Mouse (Mus musculus) hindbrain, postnatal 0 days (tissue): Measurements from ENCODE around the gene Gm21750. TPM values are rescaled to one million over a fixed set of nuclear protein-coding genes. Genes with fewer than 3 reads are reported as not detected.

Experiments
- ATAC-seq: fragments of 200-750 bp; cut with Nextera tagmentation; 2 replicates; pipeline ENCODE4 v1.8.0; 2017; ENCODE audit warnings: mild to moderate bottlenecking, moderate TSS enrichment, moderate library complexity
- DNase-seq: peaks from one replicate; pipeline ENCODE4 v3.0.0-alpha.2; 2015; ENCODE audit warnings: low spot score
- H3K27ac ChIP-seq: fragments of 300-500 bp; sonication (generic); 2 replicates; pipeline ENCODE4 v1.5.1; 2014; ENCODE audit warnings: mild to moderate bottlenecking
- H3K27me3 ChIP-seq: fragments of 300-500 bp; sonication (generic); 2 replicates; pipeline ENCODE4 v1.6.1; 2014; ENCODE audit warnings: low read length, mixed read lengths; ENCODE audit not compliant: insufficient read depth
- H3K36me3 ChIP-seq: fragments of 300-500 bp; sonication (generic); 2 replicates; pipeline ENCODE4 v1.6.1; 2014; ENCODE audit warnings: low read length, mixed read lengths; ENCODE audit not compliant: insufficient read depth
- H3K4me1 ChIP-seq: fragments of 300-500 bp; sonication (generic); 2 replicates; pipeline ENCODE4 v1.6.1; 2014; ENCODE audit warnings: antibody characterized with exemption, low read length, mixed read lengths; ENCODE audit not compliant: insufficient read depth
- H3K4me2 ChIP-seq: fragments of 300-500 bp; sonication (generic); 2 replicates; pipeline ENCODE4 v1.6.1; 2014; ENCODE audit warnings: low read depth, mild to moderate bottlenecking, low read length, moderate library complexity, mixed read lengths
- H3K4me3 ChIP-seq: fragments of 300-500 bp; sonication (generic); 2 replicates; pipeline ENCODE4 v1.5.1; 2014; ENCODE audit warnings: low read length
- H3K9ac ChIP-seq: fragments of 300-500 bp; sonication (generic); replicated peaks from 2 replicates; pipeline ENCODE4 v1.6.1; 2014; ENCODE audit warnings: mild to moderate bottlenecking, low read length, moderate library complexity, mixed read lengths
- H3K9me3 ChIP-seq: fragments of 300-500 bp; sonication (generic); 2 replicates; pipeline ENCODE4 v1.6.1; 2016; ENCODE audit warnings: low read length, mixed read lengths
- CTCF ChIP-seq: IDR thresholded peaks from 2 replicates; pipeline ENCODE4 v1.5.1; 2016; ENCODE audit warnings: antibody characterized with exemption, control low read depth, low read depth
- WGBS: fragments of 180-500 bp; shearing (Covaris S2); extraction: QIAGEN DNeasy Blood & Tissue Kit; methylation state at CpG from one replicate; pipeline ENCODE4 v1.1.7; 2014; 5-methylcytosine and 5-hydroxymethylcytosine counted together
- polyA plus RNA-seq: library from polyadenylated mRNA; unstranded; fragments of >200 nt; fragmentation: Nextera tagmentation; extraction: Ambion mirVana; gene quantifications from 2 replicates; pipeline ENCODE4 v1.2.1, GENCODE M21; 2015
- total RNA-seq: library from RNA; depleted of rRNA; stranded (reverse); fragments of >200 nt; gene quantifications from 2 replicates; pipeline ENCODE4 v1.2.3, GENCODE M21; 2014; rRNA removed

Gm21750 gene
- total and polyA plus RNA-seq, 2 experiments from 2014 or later, result not detected

DNA sequence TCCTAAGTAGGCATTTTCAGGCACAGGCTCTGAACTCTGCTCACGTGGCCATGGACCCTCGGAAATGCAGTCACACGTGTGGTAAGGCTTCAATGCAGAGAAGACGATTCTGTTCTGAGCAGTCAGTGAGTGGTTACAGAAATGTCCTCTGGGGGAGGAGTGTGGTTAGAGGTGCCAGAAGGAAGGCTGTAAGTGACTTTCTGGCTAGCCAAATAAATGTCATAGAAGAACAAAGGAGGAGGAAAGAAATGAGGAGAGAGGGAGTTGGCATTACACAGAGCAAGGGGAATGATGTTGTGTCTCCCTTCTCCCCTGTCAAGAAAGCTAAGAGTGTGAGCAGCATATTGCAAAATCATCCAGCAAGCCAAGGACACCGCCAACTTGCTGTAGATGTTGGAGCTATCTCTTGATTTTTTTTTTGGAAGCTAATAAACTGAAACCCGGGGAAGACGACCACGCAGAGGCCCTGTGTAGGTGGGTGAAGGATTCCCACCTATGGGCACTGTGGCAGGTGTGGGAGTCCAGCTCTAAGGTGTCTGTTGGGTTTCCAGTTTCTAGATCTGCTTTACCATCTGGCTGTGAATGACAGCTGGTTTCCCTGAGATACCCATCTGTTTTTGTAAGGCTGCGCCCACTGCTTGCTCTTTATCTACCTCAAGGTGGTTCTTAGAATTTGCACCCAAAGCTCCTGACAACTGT is 48.5 kb downstream of the Gm21750 start:
- no peaks in the 10 kb centered on the region for H3K36me3 ChIP-seq
- ATAC-seq, result no peak
- WGBS, result 88% methylated on average over 9 of the region's 9 CpGs
- no peak for TF ChIP-seq CTCF
- no peak for DNase-seq
- H3K9me3 ChIP-seq, result no peaks in the 10 kb centered on the region
- H3K4me1 ChIP-seq, result no peaks in the 10 kb centered on the region
- no peak overlapping the region for H3K27ac ChIP-seq
- H3K27me3 ChIP-seq, result no peaks in the 10 kb centered on the region
- no peak overlapping the region for H3K4me3 ChIP-seq
- H3K4me2 ChIP-seq, result no peak overlapping the region
- no peak overlapping the region for H3K9ac ChIP-seq

Other genes starting within 250 kb of the Gm21750 start
- gene Med4, start 151.2 kb upstream of the Gm21750 start, total RNA-seq, result 19.4 and 20.8 TPM in 2 replicates
- gene Med4, start 151.2 kb upstream of the Gm21750 start, polyA plus RNA-seq, result 77.1 and 79.1 TPM in 2 replicates
- 65.4 and 73.9 TPM in 2 replicates for gene Sucla2, start 135.9 kb upstream of the Gm21750 start, total RNA-seq
- gene Sucla2, start 135.9 kb upstream of the Gm21750 start, polyA plus RNA-seq, result 157 and 160 TPM in 2 replicates
- gene Nudt15, start 113.0 kb upstream of the Gm21750 start, total RNA-seq, result 5.3 and 6.3 TPM in 2 replicates
- gene Nudt15, start 113.0 kb upstream of the Gm21750 start, polyA plus RNA-seq, result 10.2 and 10.3 TPM in 2 replicates